Mouse (Mus musculus): Measurements from ENCODE around the gene Rtn4. TPM values are rescaled to one million over a fixed set of nuclear protein-coding genes. Genes with fewer than 3 reads are reported as not detected.

Rtn4 gene
- total and polyA plus RNA-seq, 3 experiments, result 31.1 to 85.3 (median 82.5) TPM

DNA sequence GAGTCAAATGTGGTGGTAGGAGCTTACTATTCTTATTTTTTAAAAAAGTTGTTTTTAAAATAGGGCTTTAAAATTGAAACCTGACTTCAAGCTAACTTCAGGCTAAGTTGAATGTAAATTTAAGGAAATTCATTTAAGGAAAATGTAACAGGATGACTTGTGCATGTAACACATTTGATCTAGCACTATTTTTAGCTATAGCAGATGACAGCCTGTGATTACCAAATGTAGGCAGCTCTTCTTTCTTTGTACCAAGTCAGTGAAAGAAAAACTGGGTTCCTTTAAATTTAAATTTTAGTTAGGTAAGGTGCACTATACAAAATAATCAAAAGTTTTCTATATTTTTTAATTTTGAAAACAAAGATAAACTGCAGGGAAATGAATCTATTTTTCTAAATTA lies 32.4 kb downstream of the Rtn4 start:
- H3K9ac ChIP-seq (ENCODE audit: low read depth, low read length), result no peak overlapping the region
- H3K27ac ChIP-seq, result no peak overlapping the region
- peaks cover 1% of the 10 kb centered on the region; the same call in 1 of the 2 replicates for H3K4me1 ChIP-seq (ENCODE audit: control insufficient read depth, insufficient read depth, low read length)
- intact Hi-C loops (cut with DNase I), result no loop called here
- no peak overlapping the region for H3K4me3 ChIP-seq
- H3K79me2 ChIP-seq (replicated peaks; ENCODE audit: control insufficient read depth, insufficient read depth, low read length), result no peaks in the 10 kb centered on the region; the same call in 1 of the 2 replicates
- no peaks in the 10 kb centered on the region for H3K27me3 ChIP-seq (ENCODE audit: control insufficient read depth, insufficient read depth, low read length)
- no peak for DNase-seq
- H3K36me3 ChIP-seq (ENCODE audit: control insufficient read depth, insufficient read depth, low read length), result peaks cover 5% of the 10 kb centered on the region
- TF ChIP-seq EP300 (IDR thresholded peaks at IDR 0.05; ENCODE audit: insufficient read depth, low read depth, low read length) (no peak), CTCF (IDR thresholded peaks at IDR 0.05) (no peak), POLR2A (IDR thresholded peaks at IDR 0.05; ENCODE audit: insufficient read depth, low read depth, low read length) (no peak)

DNA sequence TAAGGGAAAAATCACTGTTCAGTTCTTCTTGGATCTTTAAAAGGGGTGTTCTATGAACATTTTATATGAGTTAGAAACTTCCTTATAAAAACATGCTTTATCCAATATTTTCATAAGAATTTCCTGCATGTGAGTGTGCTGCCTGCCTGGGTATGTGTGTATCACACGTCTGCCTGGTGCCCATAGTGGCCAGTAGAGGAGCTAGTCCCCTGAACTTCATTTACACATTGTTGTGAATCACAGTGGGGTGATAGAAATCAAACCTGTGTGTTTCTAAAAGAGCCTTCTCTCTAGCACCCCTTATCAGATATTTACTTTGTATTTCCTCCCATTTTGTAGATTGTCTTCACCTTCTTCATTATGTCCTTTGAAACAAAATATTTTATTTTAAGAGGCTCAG lies 32.9 kb downstream of the Rtn4 start:
- Histone ChIP-seq H3K4me3 (no peak overlapping the region), H3K36me3 (ENCODE audit: control insufficient read depth, insufficient read depth, low read length) (peaks cover 3% of the 10 kb centered on the region), H3K27me3 (ENCODE audit: control insufficient read depth, insufficient read depth, low read length) (no peaks in the 10 kb centered on the region), H3K9ac (ENCODE audit: low read depth, low read length) (no peak overlapping the region), H3K79me2 (replicated peaks; ENCODE audit: control insufficient read depth, insufficient read depth, low read length) (no peaks in the 10 kb centered on the region; the same call in 1 of the 2 replicates), H3K4me1 (ENCODE audit: control insufficient read depth, insufficient read depth, low read length) (peaks cover under 1% of the 10 kb centered on the region; the same call in 1 of the 2 replicates), H3K27ac (no peak overlapping the region)
- 84% methylated on average over 1 of the region's 1 CpGs for WGBS
- DNase-seq, result no peak
- intact Hi-C loops (cut with DNase I), result no loop called here
- TF ChIP-seq CTCF (IDR thresholded peaks at IDR 0.05), result peak; percentile 27; the same call in 1 of the 2 replicates
- TF ChIP-seq POLR2A (IDR thresholded peaks at IDR 0.05; ENCODE audit: insufficient read depth, low read depth, low read length), result no peak

DNA sequence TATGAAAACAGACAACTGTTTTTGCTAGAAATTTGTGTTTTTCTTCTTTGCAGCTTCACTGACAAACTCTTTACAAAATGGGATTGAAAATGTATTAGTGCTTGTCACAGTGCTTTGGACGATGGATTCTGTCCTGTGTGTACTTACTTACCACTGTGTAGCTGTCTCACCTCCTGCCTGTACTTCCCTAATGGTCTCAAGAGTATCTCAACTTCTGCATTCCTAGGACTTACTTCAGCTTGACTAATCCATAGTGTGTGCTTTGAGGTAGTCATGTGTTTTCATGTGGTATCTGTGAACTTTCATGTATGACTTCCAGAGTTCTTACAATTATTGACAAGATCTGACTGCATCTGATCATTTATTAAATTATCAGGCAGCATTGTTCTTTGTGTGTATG lies 35.2 kb downstream of the Rtn4 start:
- Histone ChIP-seq H3K27ac (no peak overlapping the region), H3K79me2 (replicated peaks; ENCODE audit: control insufficient read depth, insufficient read depth, low read length) (no peaks in the 10 kb centered on the region; the same call in 1 of the 2 replicates), H3K9ac (ENCODE audit: low read depth, low read length) (no peak overlapping the region), H3K4me3 (no peak overlapping the region), H3K27me3 (ENCODE audit: control insufficient read depth, insufficient read depth, low read length) (no peaks in the 10 kb centered on the region), H3K36me3 (ENCODE audit: control insufficient read depth, insufficient read depth, low read length) (no peaks in the 10 kb centered on the region; the same call in none of the 2 replicates), H3K4me1 (ENCODE audit: control insufficient read depth, insufficient read depth, low read length) (peaks cover 2% of the 10 kb centered on the region; the same call in 1 of the 2 replicates)
- WGBS, result 82% methylated on average over 1 of the region's 1 CpGs
- no peak for DNase-seq
- TF ChIP-seq POLR2A (IDR thresholded peaks at IDR 0.05; ENCODE audit: insufficient read depth, low read depth, low read length), result no peak
- no peak for TF ChIP-seq EP300 (IDR thresholded peaks at IDR 0.05; ENCODE audit: insufficient read depth, low read depth, low read length)
- TF ChIP-seq CTCF (IDR thresholded peaks at IDR 0.05), result no peak
- intact Hi-C loops (cut with DNase I), result no loop called here

GRCm38 (mm10) chr11:29739752-29740151 lies 47.0 kb downstream of the Rtn4 start:
- intact Hi-C loops (cut with DNase I), result no loop called here
- TF ChIP-seq CTCF (IDR thresholded peaks at IDR 0.05), result no peak
- no peak for TF ChIP-seq POLR2A (IDR thresholded peaks at IDR 0.05; ENCODE audit: insufficient read depth, low read depth, low read length)
- no peak for TF ChIP-seq EP300 (IDR thresholded peaks at IDR 0.05; ENCODE audit: insufficient read depth, low read depth, low read length)
- H3K79me2 ChIP-seq (replicated peaks; ENCODE audit: control insufficient read depth, insufficient read depth, low read length), result no peaks in the 10 kb centered on the region
- H3K4me3 ChIP-seq, result no peak overlapping the region
- 89% methylated on average over 2 of the region's 2 CpGs for WGBS
- no peak for DNase-seq
- H3K27me3 ChIP-seq (ENCODE audit: control insufficient read depth, insufficient read depth, low read length), result no peaks in the 10 kb centered on the region
- H3K9ac ChIP-seq (ENCODE audit: low read depth, low read length), result no peak overlapping the region
- H3K27ac ChIP-seq, result no peak overlapping the region
- H3K4me1 ChIP-seq (ENCODE audit: control insufficient read depth, insufficient read depth, low read length), result no peaks in the 10 kb centered on the region
- H3K36me3 ChIP-seq (ENCODE audit: control insufficient read depth, insufficient read depth, low read length), result peaks cover 11% of the 10 kb centered on the region

DNA sequence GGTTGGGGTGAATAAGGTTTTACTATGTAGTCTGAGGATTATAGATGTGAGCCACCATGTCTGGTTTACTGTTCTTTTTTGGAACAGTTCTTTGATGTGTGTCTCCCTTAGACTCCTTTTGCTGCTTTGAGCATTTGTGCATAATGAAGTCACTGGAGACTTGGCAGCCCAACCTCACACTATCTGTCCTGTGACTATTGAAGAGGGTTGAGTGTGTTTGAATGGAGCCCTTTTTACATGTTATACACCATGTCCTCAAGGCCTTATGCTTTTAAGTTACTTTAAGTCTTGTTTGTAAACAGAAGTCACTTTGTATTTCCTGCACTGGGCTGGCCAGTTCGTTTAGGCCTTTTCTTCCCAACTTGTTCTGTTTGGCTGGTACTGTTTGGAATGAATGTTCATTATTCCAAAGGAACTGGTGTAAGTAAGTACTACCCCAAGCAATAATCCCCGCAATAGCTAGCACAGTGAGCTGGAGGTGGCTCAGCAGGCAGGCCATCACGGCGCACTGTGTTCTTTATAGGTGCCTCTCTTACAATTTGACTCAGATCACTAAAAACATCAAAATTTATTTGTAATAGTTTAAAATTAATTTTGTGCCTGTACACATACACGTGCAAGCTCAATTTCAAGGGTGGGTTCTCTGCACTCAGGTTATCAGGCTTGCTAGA lies 52.1 kb downstream of the Rtn4 start:
- H3K9ac ChIP-seq (ENCODE audit: low read depth, low read length), result no peak overlapping the region
- no peak overlapping the region for H3K27ac ChIP-seq
- H3K79me2 ChIP-seq (replicated peaks; ENCODE audit: control insufficient read depth, insufficient read depth, low read length), result no peaks in the 10 kb centered on the region
- H3K4me1 ChIP-seq (ENCODE audit: control insufficient read depth, insufficient read depth, low read length), result no peaks in the 10 kb centered on the region
- intact Hi-C loops (cut with DNase I), result no loop called here
- 93% methylated on average over 5 of the region's 5 CpGs for WGBS
- H3K27me3 ChIP-seq (ENCODE audit: control insufficient read depth, insufficient read depth, low read length), result no peaks in the 10 kb centered on the region
- no peak for TF ChIP-seq EP300 (IDR thresholded peaks at IDR 0.05; ENCODE audit: insufficient read depth, low read depth, low read length)
- TF ChIP-seq POLR2A (IDR thresholded peaks at IDR 0.05; ENCODE audit: insufficient read depth, low read depth, low read length), result no peak
- TF ChIP-seq CTCF (IDR thresholded peaks at IDR 0.05), result no peak
- peaks cover 5% of the 10 kb centered on the region for H3K36me3 ChIP-seq (ENCODE audit: control insufficient read depth, insufficient read depth, low read length)
- H3K4me3 ChIP-seq, result no peak overlapping the region
- DNase-seq, result no peak

GRCm38 (mm10) chr11:29745513-29745912 lies 52.8 kb downstream of the Rtn4 start:
- Histone ChIP-seq H3K79me2 (replicated peaks; ENCODE audit: control insufficient read depth, insufficient read depth, low read length) (no peaks in the 10 kb centered on the region), H3K27me3 (ENCODE audit: control insufficient read depth, insufficient read depth, low read length) (no peaks in the 10 kb centered on the region), H3K36me3 (ENCODE audit: control insufficient read depth, insufficient read depth, low read length) (peaks cover 2% of the 10 kb centered on the region), H3K4me1 (ENCODE audit: control insufficient read depth, insufficient read depth, low read length) (no peaks in the 10 kb centered on the region), H3K9ac (ENCODE audit: low read depth, low read length) (no peak overlapping the region), H3K27ac (no peak overlapping the region), H3K4me3 (no peak overlapping the region)
- no peak for TF ChIP-seq POLR2A (IDR thresholded peaks at IDR 0.05; ENCODE audit: insufficient read depth, low read depth, low read length)
- TF ChIP-seq EP300 (IDR thresholded peaks at IDR 0.05; ENCODE audit: insufficient read depth, low read depth, low read length), result no peak
- TF ChIP-seq CTCF (IDR thresholded peaks at IDR 0.05), result no peak
- 52% methylated on average over 2 of the region's 2 CpGs for WGBS
- intact Hi-C loops (cut with DNase I), result no loop called here
- DNase-seq, result no peak

All from heart, adult 2 months (tissue).